Mouse (Mus musculus): ENCODE results near the gene Aplf. TPM values are rescaled to one million over a fixed set of nuclear protein-coding genes. Genes with fewer than 3 reads are reported as not detected.

The Aplf gene
- polyA plus RNA-seq (2015; fragmentation: Nextera tagmentation; extraction: Ambion mirVana): 9.8 and 13.8 TPM in 2 replicates

GRCm38 (mm10) chr6:87671771-87672517 is at the start of gene Aplf:
Gene Aplf, minus strand, starts transcription at chr6:87672193.

GRCm38 (mm10) chr6:87590394-87591281 is 81.4 kb downstream of the Aplf start, which contains the start of gene Prokr1:
Gene Prokr1, minus strand, starts transcription at chr6:87590743.

Other genes starting within 250 kb of the Aplf start
- not detected in 2 replicates for gene Bmp10, start 243.2 kb downstream of the Aplf start, polyA plus RNA-seq (2015; fragmentation: Nextera tagmentation; extraction: Ambion mirVana)
- 2.7 and 4.9 TPM in 2 replicates for gene Arhgap25, start 138.9 kb downstream of the Aplf start, polyA plus RNA-seq (2015; fragmentation: Nextera tagmentation; extraction: Ambion mirVana)
- gene Prokr1, start 81.5 kb downstream of the Aplf start, polyA plus RNA-seq (2015; fragmentation: Nextera tagmentation; extraction: Ambion mirVana): 2.0 and 2.3 TPM in 2 replicates
- gene Efcc1, start 58.7 kb upstream of the Aplf start, polyA plus RNA-seq (2015; fragmentation: Nextera tagmentation; extraction: Ambion mirVana): 0.97 and 2.3 TPM in 2 replicates
- 2.2 and 3.0 TPM in 2 replicates for gene Gp9, start 105.9 kb upstream of the Aplf start, polyA plus RNA-seq (2015; fragmentation: Nextera tagmentation; extraction: Ambion mirVana)
- 13.7 and 15.6 TPM in 2 replicates for gene Rab43, start 140.0 kb upstream of the Aplf start, polyA plus RNA-seq (2015; fragmentation: Nextera tagmentation; extraction: Ambion mirVana)
- 2.2 and 2.6 TPM in 2 replicates for gene Gm45140, start 163.6 kb upstream of the Aplf start, polyA plus RNA-seq (2015; fragmentation: Nextera tagmentation; extraction: Ambion mirVana)
- 29.0 and 34.7 TPM in 2 replicates for gene Isy1, start 166.6 kb upstream of the Aplf start, polyA plus RNA-seq (2015; fragmentation: Nextera tagmentation; extraction: Ambion mirVana)
- 1,034 and 1,061 TPM in 2 replicates for gene Cnbp, start 178.9 kb upstream of the Aplf start, polyA plus RNA-seq (2015; fragmentation: Nextera tagmentation; extraction: Ambion mirVana)
- 66.7 and 84.6 TPM in 2 replicates for gene Copg1, start 215.6 kb upstream of the Aplf start, polyA plus RNA-seq (2015; fragmentation: Nextera tagmentation; extraction: Ambion mirVana)
- gene Hmces, start 241.7 kb upstream of the Aplf start, polyA plus RNA-seq (2015; fragmentation: Nextera tagmentation; extraction: Ambion mirVana): 21.0 and 29.1 TPM in 2 replicates

Data from adrenal gland, postnatal 0 days (tissue).